In the genomic region with DNA sequence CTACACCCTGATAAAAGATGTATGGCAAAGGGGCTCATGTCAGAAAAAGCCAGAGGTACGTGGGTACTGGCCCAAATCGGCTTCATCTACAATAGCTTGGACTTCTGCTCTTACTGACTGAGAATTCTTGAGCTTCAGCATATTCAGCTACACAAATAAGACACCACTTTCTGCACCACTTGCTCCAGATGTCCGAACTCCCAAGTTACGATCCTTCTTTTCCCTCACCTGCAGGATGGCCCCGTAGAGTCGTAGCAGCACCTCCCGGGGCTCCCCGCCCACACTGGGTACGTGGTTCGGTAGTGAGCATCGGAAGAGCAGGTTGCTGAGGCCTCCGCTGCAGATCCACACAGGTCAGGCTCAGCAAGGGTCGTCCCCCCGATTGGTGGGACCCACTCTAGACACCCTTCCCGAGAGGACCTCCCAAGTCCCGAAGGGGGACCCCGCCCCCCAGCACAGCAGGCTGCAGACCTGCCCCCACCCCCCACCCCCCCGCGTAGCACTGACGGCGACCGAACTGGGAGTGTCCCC, we compare ENCODE assay signal across 10 mouse cellular contexts. TPM values are rescaled to one million over a fixed set of nuclear protein-coding genes. Genes with fewer than 3 reads are reported as not detected.
DNase-seq lines count a peak whose midpoint lies in the region; ATAC-seq and TF ChIP-seq lines count a peak whose summit lies in the region.
"Had no signal": no experiment of that assay in that cellular context is flagged by ENCODE, and none has a peak within 500 bp of the region (broad histone marks: within the 10 kb centered on the region; RNA-seq: fewer than 3 reads in every experiment).

No protein-coding gene starts in this region.

- no peak for TF ChIP-seq CTCF in layer of hippocampus, adult 2 months (conservative IDR thresholded peaks at IDR 0.05)
- no peak for TF ChIP-seq CTCF in midbrain, postnatal 0 days (IDR thresholded peaks at IDR 0.05)

- H3K9ac ChIP-seq in hindbrain, embryonic 15.5 days, result peak overlapping the region; percentile 75
- peak overlapping the region; percentile 66 for H3K9ac ChIP-seq in midbrain, postnatal 0 days (replicated peaks; ENCODE audit: low read length, poor library complexity, severe bottlenecking)

- no peaks in the 10 kb centered on the region for H3K9me3 ChIP-seq in hindbrain, embryonic 15.5 days
- no peaks in the 10 kb centered on the region for H3K9me3 ChIP-seq in midbrain, postnatal 0 days (ENCODE audit: low read length)

- peaks cover 27% of the 10 kb centered on the region for H3K4me1 ChIP-seq in hindbrain, embryonic 15.5 days (replicated peaks)
- H3K4me1 ChIP-seq in midbrain, postnatal 0 days (ENCODE audit: insufficient read depth, low read length), result 0 out of 2 replicates have a peak, but pooled peaks cover 2% of the 10 kb centered on the region

- WGBS in hindbrain, embryonic 15.5 days, result 4% methylated on average over 17 of the region's 22 CpGs
- WGBS in midbrain, postnatal 0 days, result 4% methylated on average over 22 of the region's 22 CpGs

- peak overlapping the region; percentile 94 for H3K27ac ChIP-seq in layer of hippocampus, adult 2 months
- H3K27ac ChIP-seq in hindbrain, embryonic 15.5 days (replicated peaks), result peak overlapping the region; percentile 97
- peak overlapping the region; percentile 93 for H3K27ac ChIP-seq in midbrain, postnatal 0 days (ENCODE audit: low read depth, low read length)

- H3K4me2 ChIP-seq in hindbrain, embryonic 15.5 days, result peak overlapping the region; percentile 95
- H3K4me2 ChIP-seq in midbrain, postnatal 0 days (ENCODE audit: low read depth, low read length, poor library complexity, severe bottlenecking), result peak overlapping the region; percentile 96

- H3K27me3 ChIP-seq in hindbrain, embryonic 15.5 days, result no peaks in the 10 kb centered on the region
- no peaks in the 10 kb centered on the region for H3K27me3 ChIP-seq in midbrain, postnatal 0 days (ENCODE audit: insufficient read depth, low read length)

- no peak for DNase-seq in layer of hippocampus, adult 2 months (ENCODE audit: low spot score in 2 of 2)
- DNase-seq in layer of hippocampus, adult 9-10 months (ENCODE audit: low spot score), result no peak
- peak; percentile 15 for DNase-seq in c-Kit-negative CD71-positive TER-119-positive erythroid progenitor cells, embryonic 14.5 days (ENCODE audit: low read depth, low spot score)
- DNase-seq in midbrain, postnatal 0 days (ENCODE audit: low spot score), result no peak
- DNase-seq in thymus, postnatal 4 days, result no peak
- DNase-seq in kidney, adult 11 months, result no peak
- no peak for DNase-seq in gastrocnemius, adult 18-20 months (ENCODE audit: low spot score)

- H3K36me3 ChIP-seq in hindbrain, embryonic 15.5 days, result peaks cover 22% of the 10 kb centered on the region
- peaks cover 24% of the 10 kb centered on the region for H3K36me3 ChIP-seq in midbrain, postnatal 0 days (ENCODE audit: insufficient read depth, low read length)

- peak; percentile 55 for ATAC-seq in hindbrain, embryonic 15.5 days (ENCODE audit: low FRiP score, low read depth)
- ATAC-seq in midbrain, postnatal 0 days (ENCODE audit: low FRiP score), result peak; percentile 42

- H3K4me3 ChIP-seq in layer of hippocampus, adult 2 months, result peak overlapping the region; percentile 100
- peak overlapping the region; percentile 80 for H3K4me3 ChIP-seq in hindbrain, embryonic 15.5 days
- H3K4me3 ChIP-seq in midbrain, postnatal 0 days (ENCODE audit: low read depth, low read length), result peak overlapping the region; percentile 76

RNA-seq across cellular contexts. Expression of a gene that starts 0.5 kb away (rescaled TPM):
- total RNA-seq in layer of hippocampus, adult 2 months (2021), result 1 to 10 TPM; 1.8 to 3.4 TPM
- 6.2 and 7.2 TPM in 2 replicates for polyA plus RNA-seq in hindbrain, embryonic 15.5 days (2015; fragmentation: Nextera tagmentation; extraction: Ambion mirVana)
- 0.66 and 1.2 TPM in 2 replicates for total RNA-seq in midbrain, postnatal 0 days (2014; rRNA removed)
- polyA plus RNA-seq in midbrain, postnatal 0 days (2015; fragmentation: Nextera tagmentation; extraction: Ambion mirVana), result 2.1 and 3.9 TPM in 2 replicates
- total RNA-seq in gastrocnemius, adult 18-20 months (2021), result under 1 TPM; 0.23 to 0.28 TPM

RNA-seq across cellular contexts. Expression of a gene that starts 0.6 kb away (rescaled TPM):
- total RNA-seq in layer of hippocampus, adult 2 months (2021), result under 1 TPM in 1 of 2 experiments, not detected in 1; 0.66 TPM
- not detected in 2 replicates for polyA plus RNA-seq in hindbrain, embryonic 15.5 days (2015; fragmentation: Nextera tagmentation; extraction: Ambion mirVana)
- 0.85 and 0.93 TPM in 2 replicates for total RNA-seq in midbrain, postnatal 0 days (2014; rRNA removed)
- not detected in 2 replicates for polyA plus RNA-seq in midbrain, postnatal 0 days (2015; fragmentation: Nextera tagmentation; extraction: Ambion mirVana)
- under 1 TPM in 1 of 2 experiments, not detected in 1; 0.52 TPM for total RNA-seq in gastrocnemius, adult 18-20 months (2021)

RNA-seq across cellular contexts. Expression of a gene that starts 0.8 kb away (rescaled TPM):
- 10 to 100 TPM; 38.9 to 48.2 TPM for total RNA-seq in layer of hippocampus, adult 2 months (2021)
- polyA plus RNA-seq in hindbrain, embryonic 15.5 days (2015; fragmentation: Nextera tagmentation; extraction: Ambion mirVana), result 89.8 and 91.9 TPM in 2 replicates
- total RNA-seq in midbrain, postnatal 0 days (2014; rRNA removed), result 65.3 and 66.2 TPM in 2 replicates
- polyA plus RNA-seq in midbrain, postnatal 0 days (2015; fragmentation: Nextera tagmentation; extraction: Ambion mirVana), result 101 and 103 TPM in 2 replicates
- 10 to 100 TPM; 19.7 to 27.0 TPM for total RNA-seq in gastrocnemius, adult 18-20 months (2021)

RNA-seq across cellular contexts. Expression of a gene that starts 3.2 kb away (rescaled TPM):
- 1 to 10 TPM; 1.3 to 3.1 TPM for total RNA-seq in layer of hippocampus, adult 2 months (2021)
- polyA plus RNA-seq in hindbrain, embryonic 15.5 days (2015; fragmentation: Nextera tagmentation; extraction: Ambion mirVana), result 0.97 and 1.2 TPM in 2 replicates
- total RNA-seq in midbrain, postnatal 0 days (2014; rRNA removed), result 2.4 and 4.7 TPM in 2 replicates
- 1.7 and 2.2 TPM in 2 replicates for polyA plus RNA-seq in midbrain, postnatal 0 days (2015; fragmentation: Nextera tagmentation; extraction: Ambion mirVana)
- 100 to 1,000 TPM; 287 to 338 TPM for total RNA-seq in gastrocnemius, adult 18-20 months (2021)

RNA-seq across cellular contexts. Expression of a gene that starts 18.6 kb away (rescaled TPM):
- total RNA-seq in layer of hippocampus, adult 2 months (2021), result not detected
- polyA plus RNA-seq in hindbrain, embryonic 15.5 days (2015; fragmentation: Nextera tagmentation; extraction: Ambion mirVana), result not detected in 2 replicates
- total RNA-seq in midbrain, postnatal 0 days (2014; rRNA removed), result not detected in 2 replicates
- polyA plus RNA-seq in midbrain, postnatal 0 days (2015; fragmentation: Nextera tagmentation; extraction: Ambion mirVana), result not detected in 2 replicates
- not detected for total RNA-seq in gastrocnemius, adult 18-20 months (2021)
- total RNA-seq: adrenal gland, postnatal 36 days; neutrophil, adult 5-6 weeks had no signal
